In the genomic region with DNA sequence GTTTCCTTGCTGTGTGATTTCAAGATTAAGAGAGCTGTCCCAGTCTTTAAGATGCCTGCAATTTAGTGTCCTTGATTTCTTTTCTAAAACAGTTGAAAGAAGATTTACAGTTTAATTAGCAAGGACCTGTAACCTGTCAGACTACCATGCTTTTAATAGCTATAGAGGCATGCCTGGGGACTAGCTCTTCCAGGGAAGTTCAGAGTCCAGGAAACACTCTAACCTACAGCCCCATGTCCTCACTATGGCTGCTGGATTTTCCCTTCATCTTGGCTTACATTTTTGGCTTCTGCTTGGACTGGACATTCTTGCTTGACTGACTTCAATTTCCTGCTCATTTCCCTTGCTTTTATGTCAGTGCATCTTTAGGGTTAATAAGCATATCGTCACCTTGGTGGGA, we compare ENCODE assay signal across 19 mouse cellular contexts.
"Had no signal": no experiment of that assay in that cellular context is flagged by ENCODE, and none has a peak within 500 bp of the region (broad histone marks: within the 10 kb centered on the region; RNA-seq: fewer than 3 reads in every experiment).

No protein-coding gene starts in this region.

- H3K4me3 ChIP-seq: lung, embryonic 15.5 days; megakaryocyte, embryonic 14.5 days; midbrain, embryonic 13.5 days; midbrain, embryonic 15.5 days; neural tube, embryonic 12.5 days had no signal

- H3K4me1 ChIP-seq: lung, embryonic 15.5 days; megakaryocyte, embryonic 14.5 days; midbrain, embryonic 13.5 days; midbrain, embryonic 15.5 days; neural tube, embryonic 12.5 days had no signal

- H3K36me3 ChIP-seq: lung, embryonic 15.5 days; midbrain, embryonic 13.5 days; midbrain, embryonic 15.5 days; neural tube, embryonic 12.5 days had no signal

- H3K9ac ChIP-seq: lung, embryonic 15.5 days; midbrain, embryonic 13.5 days; midbrain, embryonic 15.5 days; neural tube, embryonic 12.5 days had no signal

- ATAC-seq: lung, postnatal 0 days; midbrain, embryonic 13.5 days; midbrain, embryonic 15.5 days had no signal

- H3K4me2 ChIP-seq: lung, embryonic 15.5 days; midbrain, embryonic 11.5 days; midbrain, embryonic 13.5 days; midbrain, embryonic 15.5 days; neural tube, embryonic 12.5 days had no signal

- H3K27ac ChIP-seq: lung, embryonic 15.5 days; macrophage; midbrain, embryonic 13.5 days; midbrain, embryonic 15.5 days; neural tube, embryonic 12.5 days had no signal

- H3K9me3 ChIP-seq: lung, embryonic 15.5 days; midbrain, embryonic 13.5 days; midbrain, embryonic 15.5 days; neural tube, embryonic 12.5 days had no signal

- DNase-seq: lung, adult 2 months; lung, postnatal 14 days; lung, postnatal 36 days; retina, postnatal 1 day; right cerebral cortex, adult 18-20 months; right cerebral cortex, postnatal 25 days; right cerebral cortex, postnatal 4 days; spleen, adult 18-20 months; thymus, adult 18-20 months; thymus, postnatal 14 days; thymus, postnatal 36 days had no signal

- H3K27me3 ChIP-seq: lung, embryonic 15.5 days; megakaryocyte, embryonic 14.5 days; midbrain, embryonic 13.5 days; midbrain, embryonic 15.5 days; neural tube, embryonic 12.5 days had no signal
